Mouse (Mus musculus): ENCODE results near the gene Gm826. TPM values are rescaled to one million over a fixed set of nuclear protein-coding genes. Genes with fewer than 3 reads are reported as not detected.

Gene Gm826
- polyA plus RNA-seq, 1 experiment, result not detected

GRCm38 (mm10) chr2:160361442-160362121 is 27.6 kb upstream of the Gm826 start:
- no peak for TF ChIP-seq GATA1 (IDR thresholded peaks at IDR 0.05; ENCODE audit: low read length)

- no peak for TF ChIP-seq GATA1 (IDR thresholded peaks at IDR 0.05; ENCODE audit: low read length)
Observed at GRCm38 (mm10) chr2:160360234-160360874, 26.4 kb upstream of the Gm826 start.

- no peak for TF ChIP-seq GATA1 (IDR thresholded peaks at IDR 0.05; ENCODE audit: low read length)
Observed at GRCm38 (mm10) chr2:160358896-160359295, 24.9 kb upstream of the Gm826 start.

GRCm38 (mm10) chr2:160357442-160357841 is 23.5 kb upstream of the Gm826 start:
- no peak for TF ChIP-seq GATA1 (IDR thresholded peaks at IDR 0.05; ENCODE audit: low read length)

- TF ChIP-seq GATA1 (IDR thresholded peaks at IDR 0.05; ENCODE audit: low read length), result no peak
Observed at GRCm38 (mm10) chr2:160356132-160356531, 22.2 kb upstream of the Gm826 start.

- TF ChIP-seq GATA1 (IDR thresholded peaks at IDR 0.05; ENCODE audit: low read length), result no peak
Observed at GRCm38 (mm10) chr2:160354319-160354718, 20.4 kb upstream of the Gm826 start.

- TF ChIP-seq GATA1 (IDR thresholded peaks at IDR 0.05; ENCODE audit: low read length), result no peak
Observed at GRCm38 (mm10) chr2:160353581-160353980, 19.6 kb upstream of the Gm826 start.

GRCm38 (mm10) chr2:160351038-160351574 is 17.1 kb upstream of the Gm826 start:
- no peak for TF ChIP-seq GATA1 (IDR thresholded peaks at IDR 0.05; ENCODE audit: low read length)

GRCm38 (mm10) chr2:160349578-160349977 is 15.6 kb upstream of the Gm826 start:
- no peak for TF ChIP-seq GATA1 (IDR thresholded peaks at IDR 0.05; ENCODE audit: low read length)

- TF ChIP-seq GATA1 (IDR thresholded peaks at IDR 0.05; ENCODE audit: low read length), result no peak
Observed at GRCm38 (mm10) chr2:160348796-160349195, 14.8 kb upstream of the Gm826 start.

- no peak for TF ChIP-seq GATA1 (IDR thresholded peaks at IDR 0.05; ENCODE audit: low read length)
Observed at GRCm38 (mm10) chr2:160348072-160348604, 14.2 kb upstream of the Gm826 start.

GRCm38 (mm10) chr2:160345644-160346043 is 11.7 kb upstream of the Gm826 start:
- no peak for TF ChIP-seq GATA1 (IDR thresholded peaks at IDR 0.05; ENCODE audit: low read length)

GRCm38 (mm10) chr2:160340121-160340520 is 6.2 kb upstream of the Gm826 start:
- no peak for TF ChIP-seq GATA1 (IDR thresholded peaks at IDR 0.05; ENCODE audit: low read length)

GRCm38 (mm10) chr2:160339595-160339994 is 5.6 kb upstream of the Gm826 start:
- no peak for TF ChIP-seq GATA1 (IDR thresholded peaks at IDR 0.05; ENCODE audit: low read length)

- no peak for TF ChIP-seq GATA1 (IDR thresholded peaks at IDR 0.05; ENCODE audit: low read length)
Observed at GRCm38 (mm10) chr2:160336053-160336452, 2.1 kb upstream of the Gm826 start.

GRCm38 (mm10) chr2:160335043-160335442 is 1.1 kb upstream of the Gm826 start:
- no peak for TF ChIP-seq GATA1 (IDR thresholded peaks at IDR 0.05; ENCODE audit: low read length)
